Mouse (Mus musculus): Measurements from ENCODE around the gene Mas1.

GRCm38 (mm10) chr17:12881216-12881615, 13.3 kb upstream of the Mas1 start:
- TF ChIP-seq GATA1 (IDR thresholded peaks at IDR 0.05; ENCODE audit: borderline replicate concordance, low read length): no peak
- TF ChIP-seq FLI1 (IDR thresholded peaks at IDR 0.05; ENCODE audit: low read length): no peak

Data from megakaryocyte, embryonic 14.5 days (primary cell).